Mouse (Mus musculus) thymus, adult 2 months (tissue): ENCODE measurements around the gene St6galnac3.

Experiments used
- CTCF ChIP-seq: fragments of 200-500 bp; IDR thresholded peaks from 2 replicates; pipeline ENCODE4 v1.5.1; 2012; ENCODE audit warnings: mild to moderate bottlenecking, control low read depth, low read length, moderate library complexity, borderline replicate concordance; ENCODE audit not compliant: control insufficient read depth, poor library complexity, insufficient read depth; ENCODE audit errors: extremely low read depth
- POLR2A ChIP-seq: fragments of 200-500 bp; IDR thresholded peaks from 2 replicates; pipeline ENCODE4 v1.6.1; 2012; ENCODE audit warnings: mild to moderate bottlenecking, low read length, control low read depth, moderate library complexity; ENCODE audit not compliant: control insufficient read depth, poor library complexity, insufficient read depth; ENCODE audit errors: extremely low read depth

DNA sequence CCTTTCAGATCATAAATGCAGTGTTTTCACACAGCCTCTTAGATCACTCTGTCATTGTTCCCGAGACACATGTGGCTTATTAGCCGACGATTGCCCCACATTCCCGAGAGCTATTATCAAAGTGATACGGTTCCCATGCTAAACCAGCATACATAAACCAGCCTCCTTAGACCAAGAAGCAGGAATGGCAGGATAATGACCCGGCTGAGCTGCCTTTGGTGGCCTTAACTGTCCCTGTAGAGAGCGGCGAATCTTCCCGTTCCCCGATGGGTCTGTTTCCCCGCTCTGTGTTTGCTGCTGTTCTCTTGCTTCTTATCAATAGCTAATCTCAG lies 119.2 kb downstream of the St6galnac3 start:
- TF ChIP-seq CTCF (no peak), POLR2A (no peak)
